Mouse (Mus musculus) erythroblast, embryonic 14.5 days (primary cell): ENCODE data around the gene Zc3h6.

ENCODE experiments used
- GATA1 ChIP-seq: IDR thresholded peaks from 2 replicates; pipeline ENCODE4 v1.6.1; 2012; ENCODE audit warnings: low read length, inconsistent platforms, mixed read lengths
- TAL1 ChIP-seq: IDR thresholded peaks from 3 replicates; pipeline ENCODE4 v1.6.1; 2012; ENCODE audit warnings: low read length, inconsistent platforms, mixed read lengths

DNA sequence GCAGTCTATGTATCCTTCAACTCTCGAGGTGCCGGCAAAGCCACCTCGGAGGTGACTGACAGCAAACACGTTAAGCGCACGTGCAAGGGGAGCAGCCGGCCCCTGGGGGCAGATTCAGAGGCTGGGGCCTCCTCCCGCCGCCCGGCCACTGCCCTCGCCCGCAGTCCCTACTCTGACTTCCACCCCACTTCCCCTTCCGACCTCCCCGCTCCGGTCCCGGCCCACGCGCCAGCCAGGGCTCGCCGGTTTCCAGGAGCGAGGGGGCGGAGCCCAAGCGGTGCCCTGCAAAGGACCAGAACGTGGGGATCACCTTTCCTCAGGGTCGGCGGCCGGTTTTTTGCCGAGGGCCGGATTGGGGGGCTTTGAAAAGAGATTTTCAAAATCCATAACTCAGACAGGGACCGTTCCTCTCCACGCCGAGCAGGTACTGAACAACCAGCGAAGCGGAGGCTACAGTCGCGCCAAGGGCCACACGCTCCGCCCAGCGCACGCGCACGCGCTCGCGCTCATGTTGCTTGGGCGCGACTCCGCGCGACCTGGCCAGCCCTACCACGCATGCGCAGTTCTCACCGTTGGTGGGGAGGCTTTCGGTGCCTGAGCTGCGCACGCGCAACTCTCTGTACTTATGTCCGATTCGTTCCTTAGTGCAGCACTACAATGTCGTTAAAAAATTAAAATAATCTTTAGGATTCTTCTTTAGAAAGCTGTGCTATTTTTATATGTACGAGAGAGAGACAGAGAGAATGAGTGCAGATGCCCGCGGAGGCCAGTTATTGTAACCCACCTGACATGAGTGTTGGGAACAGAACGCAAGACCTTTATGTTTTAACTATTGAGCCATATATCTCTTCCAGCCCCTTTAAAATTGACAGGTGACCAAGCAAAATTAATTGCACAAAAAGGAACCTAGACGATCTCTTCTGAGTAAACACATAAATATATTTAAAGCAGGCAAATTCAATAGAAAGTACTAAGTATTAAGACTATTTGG lies 23.4 kb upstream of the Zc3h6 start, which contains the start of gene Zc3h8:
- TF ChIP-seq GATA1 (no peak), TAL1 (no peak)
